Mouse (Mus musculus): ENCODE data around the gene Grm7. TPM values are rescaled to one million over a fixed set of nuclear protein-coding genes. Genes with fewer than 3 reads are reported as not detected.
A peak's percentile ranks its signal among the peaks of the same experiment; 100 is the strongest.

Grm7 gene
- polyA plus RNA-seq (2015; fragmentation: Nextera tagmentation; extraction: Ambion mirVana): 3.1 and 4.1 TPM in 2 replicates

- no peaks in the 10 kb centered on the region for H3K4me1 ChIP-seq (ENCODE audit: control insufficient read depth, insufficient read depth, low read length)
- H3K9me3 ChIP-seq (replicated peaks; ENCODE audit: control insufficient read depth, low read length): no peaks in the 10 kb centered on the region
- H3K36me3 ChIP-seq (ENCODE audit: control insufficient read depth, insufficient read depth, low read length): no peaks in the 10 kb centered on the region
- peak within 1 kb of the TSS; percentile 48 for H3K9ac ChIP-seq (ENCODE audit: low read length)
- peak; percentile 79 for ATAC-seq (ENCODE audit: insufficient read depth, low FRiP score)
- under 1% methylated on average over 58 of the region's 65 CpGs for WGBS
- no peak within 1 kb of the TSS for H3K27ac ChIP-seq (ENCODE audit: low read length)
- peak within 1 kb of the TSS; percentile 52 for H3K4me3 ChIP-seq (replicated peaks; ENCODE audit: low read length)
- H3K27me3 ChIP-seq (ENCODE audit: control insufficient read depth, insufficient read depth, low read length): peaks cover 27% of the 10 kb centered on the region
- peak within 1 kb of the TSS; percentile 67 for H3K4me2 ChIP-seq (ENCODE audit: low read depth, low read length)
These were observed at the start of gene Grm7 for GRCm38 (mm10) chr6:110645411-110646361. Gene Grm7 (plus strand): TSS chr6:110645581.

GRCm38 (mm10) chr6:110645041-110645410 lies 355 bp upstream of the Grm7 start:
- Histone ChIP-seq H3K9me3 (replicated peaks; ENCODE audit: control insufficient read depth, low read length) (no peaks in the 10 kb centered on the region), H3K4me2 (ENCODE audit: low read depth, low read length) (peak overlapping the region; percentile 67), H3K27ac (ENCODE audit: low read length) (no peak overlapping the region), H3K36me3 (ENCODE audit: control insufficient read depth, insufficient read depth, low read length) (no peaks in the 10 kb centered on the region), H3K9ac (ENCODE audit: low read length) (no peak overlapping the region), H3K4me3 (replicated peaks; ENCODE audit: low read length) (peak overlapping the region; percentile 52), H3K4me1 (ENCODE audit: control insufficient read depth, insufficient read depth, low read length) (no peaks in the 10 kb centered on the region), H3K27me3 (ENCODE audit: control insufficient read depth, insufficient read depth, low read length) (peaks cover 27% of the 10 kb centered on the region)
- 3% methylated on average over 7 of the region's 7 CpGs for WGBS
- ATAC-seq (ENCODE audit: insufficient read depth, low FRiP score): peak; percentile 42; the same call in 1 of the 2 replicates

GRCm38 (mm10) chr6:110646901-110647300 lies 1.5 kb downstream of the Grm7 start:
- H3K4me3 ChIP-seq (replicated peaks; ENCODE audit: low read length): peak overlapping the region; percentile 52
- ATAC-seq (ENCODE audit: insufficient read depth, low FRiP score): no peak

GRCm38 (mm10) chr6:110649227-110649626 lies 3.8 kb downstream of the Grm7 start:
- ATAC-seq (ENCODE audit: insufficient read depth, low FRiP score): no peak

More at GRCm38 (mm10) chr6:110646901-110647300, 1.5 kb downstream of the Grm7 start:
- H3K27ac ChIP-seq (ENCODE audit: low read length): no peak overlapping the region
- WGBS: 4% methylated on average over 12 of the region's 12 CpGs
- H3K27me3 ChIP-seq (ENCODE audit: control insufficient read depth, insufficient read depth, low read length): peaks cover 27% of the 10 kb centered on the region
- no peaks in the 10 kb centered on the region for H3K9me3 ChIP-seq (replicated peaks; ENCODE audit: control insufficient read depth, low read length)
- H3K9ac ChIP-seq (ENCODE audit: low read length): no peak overlapping the region
- H3K4me1 ChIP-seq (ENCODE audit: control insufficient read depth, insufficient read depth, low read length): no peaks in the 10 kb centered on the region
- peak overlapping the region; percentile 67 for H3K4me2 ChIP-seq (ENCODE audit: low read depth, low read length)
- H3K36me3 ChIP-seq (ENCODE audit: control insufficient read depth, insufficient read depth, low read length): no peaks in the 10 kb centered on the region

GRCm38 (mm10) chr6:110653361-110654001 lies 8.1 kb downstream of the Grm7 start:
- no peaks in the 10 kb centered on the region for H3K9me3 ChIP-seq (replicated peaks; ENCODE audit: control insufficient read depth, low read length)
- ATAC-seq (ENCODE audit: insufficient read depth, low FRiP score): no peak
- WGBS: 73% methylated on average over 5 of the region's 5 CpGs

More at GRCm38 (mm10) chr6:110649227-110649626, 3.8 kb downstream of the Grm7 start:
- H3K9me3 ChIP-seq (replicated peaks; ENCODE audit: control insufficient read depth, low read length): no peaks in the 10 kb centered on the region
- no peak overlapping the region for H3K27ac ChIP-seq (ENCODE audit: low read length)
- H3K4me2 ChIP-seq (ENCODE audit: low read depth, low read length): no peak overlapping the region
- H3K9ac ChIP-seq (ENCODE audit: low read length): no peak overlapping the region
- 89% methylated on average over 1 of the region's 1 CpGs for WGBS
- no peak overlapping the region for H3K4me3 ChIP-seq (replicated peaks; ENCODE audit: low read length)
- H3K4me1 ChIP-seq (ENCODE audit: control insufficient read depth, insufficient read depth, low read length): no peaks in the 10 kb centered on the region
- H3K27me3 ChIP-seq (ENCODE audit: control insufficient read depth, insufficient read depth, low read length): peaks cover 27% of the 10 kb centered on the region
- H3K36me3 ChIP-seq (ENCODE audit: control insufficient read depth, insufficient read depth, low read length): no peaks in the 10 kb centered on the region

GRCm38 (mm10) chr6:110664436-110664835 lies 19.1 kb downstream of the Grm7 start:
- no peak overlapping the region for H3K9ac ChIP-seq (ENCODE audit: low read length)
- no peaks in the 10 kb centered on the region for H3K27me3 ChIP-seq (ENCODE audit: control insufficient read depth, insufficient read depth, low read length)
- WGBS: 97% methylated on average over 1 of the region's 1 CpGs
- H3K4me1 ChIP-seq (ENCODE audit: control insufficient read depth, insufficient read depth, low read length): no peaks in the 10 kb centered on the region
- H3K4me2 ChIP-seq (ENCODE audit: low read depth, low read length): no peak overlapping the region
- H3K36me3 ChIP-seq (ENCODE audit: control insufficient read depth, insufficient read depth, low read length): no peaks in the 10 kb centered on the region
- no peak for ATAC-seq (ENCODE audit: insufficient read depth, low FRiP score)
- H3K4me3 ChIP-seq (replicated peaks; ENCODE audit: low read length): no peak overlapping the region
- no peaks in the 10 kb centered on the region for H3K9me3 ChIP-seq (replicated peaks; ENCODE audit: control insufficient read depth, low read length)
- no peak overlapping the region for H3K27ac ChIP-seq (ENCODE audit: low read length)

More at GRCm38 (mm10) chr6:110653361-110654001, 8.1 kb downstream of the Grm7 start:
- no peaks in the 10 kb centered on the region for H3K4me1 ChIP-seq (ENCODE audit: control insufficient read depth, insufficient read depth, low read length)
- H3K36me3 ChIP-seq (ENCODE audit: control insufficient read depth, insufficient read depth, low read length): no peaks in the 10 kb centered on the region
- H3K4me2 ChIP-seq (ENCODE audit: low read depth, low read length): no peak overlapping the region
- H3K9ac ChIP-seq (ENCODE audit: low read length): no peak overlapping the region
- H3K4me3 ChIP-seq (replicated peaks; ENCODE audit: low read length): no peak overlapping the region
- H3K27me3 ChIP-seq (ENCODE audit: control insufficient read depth, insufficient read depth, low read length): no peaks in the 10 kb centered on the region
- no peak overlapping the region for H3K27ac ChIP-seq (ENCODE audit: low read length)

GRCm38 (mm10) chr6:110668447-110668846 lies 23.1 kb downstream of the Grm7 start:
- H3K36me3 ChIP-seq (ENCODE audit: control insufficient read depth, insufficient read depth, low read length): no peaks in the 10 kb centered on the region
- no peak overlapping the region for H3K9ac ChIP-seq (ENCODE audit: low read length)
- no peak overlapping the region for H3K27ac ChIP-seq (ENCODE audit: low read length)
- no peaks in the 10 kb centered on the region for H3K27me3 ChIP-seq (ENCODE audit: control insufficient read depth, insufficient read depth, low read length)
- no peaks in the 10 kb centered on the region for H3K4me1 ChIP-seq (ENCODE audit: control insufficient read depth, insufficient read depth, low read length)
- no peak overlapping the region for H3K4me2 ChIP-seq (ENCODE audit: low read depth, low read length)
- no peak for ATAC-seq (ENCODE audit: insufficient read depth, low FRiP score)
- no peak overlapping the region for H3K4me3 ChIP-seq (replicated peaks; ENCODE audit: low read length)
- 55% methylated on average over 5 of the region's 5 CpGs for WGBS
- no peaks in the 10 kb centered on the region for H3K9me3 ChIP-seq (replicated peaks; ENCODE audit: control insufficient read depth, low read length)

- Histone ChIP-seq H3K9me3 (replicated peaks; ENCODE audit: control insufficient read depth, low read length) (no peaks in the 10 kb centered on the region), H3K36me3 (ENCODE audit: control insufficient read depth, insufficient read depth, low read length) (no peaks in the 10 kb centered on the region), H3K4me3 (replicated peaks; ENCODE audit: low read length) (no peak overlapping the region), H3K4me1 (ENCODE audit: control insufficient read depth, insufficient read depth, low read length) (no peaks in the 10 kb centered on the region), H3K9ac (ENCODE audit: low read length) (no peak overlapping the region), H3K27ac (ENCODE audit: low read length) (no peak overlapping the region), H3K27me3 (ENCODE audit: control insufficient read depth, insufficient read depth, low read length) (no peaks in the 10 kb centered on the region), H3K4me2 (ENCODE audit: low read depth, low read length) (no peak overlapping the region)
- ATAC-seq (ENCODE audit: insufficient read depth, low FRiP score): no peak
- 89% methylated on average over 1 of the region's 1 CpGs for WGBS
These were observed 45.6 kb downstream of the Grm7 start for GRCm38 (mm10) chr6:110690954-110691353.

- no peak overlapping the region for H3K4me3 ChIP-seq (replicated peaks; ENCODE audit: low read length)
- H3K4me2 ChIP-seq (ENCODE audit: low read depth, low read length): no peak overlapping the region
- 81% methylated on average over 5 of the region's 5 CpGs for WGBS
- no peak overlapping the region for H3K9ac ChIP-seq (ENCODE audit: low read length)
- H3K27ac ChIP-seq (ENCODE audit: low read length): no peak overlapping the region
- H3K27me3 ChIP-seq (ENCODE audit: control insufficient read depth, insufficient read depth, low read length): no peaks in the 10 kb centered on the region
- no peaks in the 10 kb centered on the region for H3K9me3 ChIP-seq (replicated peaks; ENCODE audit: control insufficient read depth, low read length)
- ATAC-seq (ENCODE audit: insufficient read depth, low FRiP score): no peak
- no peaks in the 10 kb centered on the region for H3K36me3 ChIP-seq (ENCODE audit: control insufficient read depth, insufficient read depth, low read length)
- H3K4me1 ChIP-seq (ENCODE audit: control insufficient read depth, insufficient read depth, low read length): no peaks in the 10 kb centered on the region
These were observed 64.4 kb downstream of the Grm7 start for GRCm38 (mm10) chr6:110709763-110710162.

All from stomach, embryonic 16.5 days (tissue).